Mouse (Mus musculus) limb, embryonic 11.5 days (tissue): ENCODE measurements at regions not wholly inside any gene's neighbourhood (a gene's known extent, or its start where the extent isn't known, plus 50 kb on each side); places are given as distances from the start of the nearest gene placed in this dataset.

Experiments used
- ATAC-seq: fragments of 200-750 bp; cut with Nextera tagmentation; 2 replicates; pipeline ENCODE4 v1.8.0; 2017; ENCODE audit warnings: low read depth; ENCODE audit not compliant: insufficient number of reproducible peaks, low FRiP score, low TSS enrichment
- DNase-seq: peaks from one replicate; pipeline ENCODE4 v3.0.0-alpha.2; 2015; ENCODE audit warnings: low spot score
- H3K27ac ChIP-seq: fragments of 300-500 bp; sonication (generic); replicated peaks from 2 replicates; pipeline ENCODE4 v1.5.1; 2014; ENCODE audit warnings: low read depth, mild to moderate bottlenecking, low read length
- H3K27me3 ChIP-seq: fragments of 300-500 bp; sonication (generic); 2 replicates; pipeline ENCODE4 v1.6.1; 2014; ENCODE audit warnings: mild to moderate bottlenecking, low read length, mixed read lengths; ENCODE audit not compliant: control insufficient read depth, insufficient read depth
- H3K36me3 ChIP-seq: fragments of 300-500 bp; sonication (generic); 2 replicates; pipeline ENCODE4 v1.6.1; 2014; ENCODE audit warnings: mild to moderate bottlenecking, low read length, moderate library complexity, mixed read lengths; ENCODE audit not compliant: control insufficient read depth, insufficient read depth
- H3K4me1 ChIP-seq: fragments of 300-500 bp; sonication (generic); 2 replicates; pipeline ENCODE4 v1.6.1; 2014; ENCODE audit warnings: low read length, mixed read lengths; ENCODE audit not compliant: control insufficient read depth, insufficient read depth
- H3K4me2 ChIP-seq: fragments of 300-500 bp; sonication (generic); 2 replicates; pipeline ENCODE4 v1.6.1; 2014; ENCODE audit warnings: low read depth, mild to moderate bottlenecking, moderate library complexity; ENCODE audit not compliant: severe bottlenecking
- H3K4me3 ChIP-seq: fragments of 300-500 bp; sonication (generic); 2 replicates; pipeline ENCODE4 v1.5.1; 2014; ENCODE audit warnings: low read depth, low read length
- H3K9ac ChIP-seq: fragments of 300-500 bp; sonication (generic); 2 replicates; pipeline ENCODE4 v1.6.1; 2014; ENCODE audit warnings: mild to moderate bottlenecking, low read length
- H3K9me3 ChIP-seq: fragments of 300-500 bp; sonication (generic); 2 replicates; pipeline ENCODE4 v1.6.1; 2016; ENCODE audit warnings: low read length; ENCODE audit not compliant: control insufficient read depth
- WGBS: fragments of 180-500 bp; shearing (Covaris S2); extraction: QIAGEN DNeasy Blood & Tissue Kit; methylation state at CpG from one replicate; pipeline ENCODE4 v1.1.7; 2014; 5-methylcytosine and 5-hydroxymethylcytosine counted together

DNA sequence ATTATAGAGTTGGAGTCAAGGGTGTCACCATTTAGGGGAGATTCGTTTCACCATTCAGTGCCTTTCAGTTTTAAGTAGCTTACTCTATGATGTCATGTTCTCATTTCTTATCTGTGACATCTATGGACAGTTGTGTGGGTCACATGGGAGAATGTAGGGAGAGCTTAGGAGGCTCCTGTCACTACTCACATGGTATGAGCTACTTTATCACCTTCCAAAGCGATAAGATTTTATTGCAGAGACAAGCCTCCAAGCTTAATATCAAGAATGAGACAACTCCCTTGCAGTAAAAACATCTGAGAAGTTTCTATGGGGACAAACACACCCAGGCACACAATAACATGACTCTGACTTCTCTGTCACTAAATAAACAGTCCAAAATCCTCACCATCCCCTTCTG, 270.1 kb downstream of the Klf6 start:
- no peaks in the 10 kb centered on the region for H3K4me1 ChIP-seq
- no peak overlapping the region for H3K9ac ChIP-seq
- H3K36me3 ChIP-seq, result no peaks in the 10 kb centered on the region
- H3K4me2 ChIP-seq, result no peak overlapping the region
- H3K27ac ChIP-seq, result no peak overlapping the region
- H3K27me3 ChIP-seq, result no peaks in the 10 kb centered on the region
- H3K4me3 ChIP-seq, result no peak overlapping the region
- ATAC-seq (no peak), DNase-seq (no peak)
- WGBS, result 75% methylated on average over 2 of the region's 2 CpGs
- H3K9me3 ChIP-seq, result no peaks in the 10 kb centered on the region

- DNase-seq, result no peak
- H3K9me3 ChIP-seq, result no peaks in the 10 kb centered on the region
- no peak overlapping the region for H3K4me3 ChIP-seq
- 25% methylated on average over 4 of the region's 4 CpGs for WGBS
- no peak for ATAC-seq
- H3K9ac ChIP-seq, result no peak overlapping the region
- H3K27me3 ChIP-seq, result no peaks in the 10 kb centered on the region
- H3K4me2 ChIP-seq, result no peak overlapping the region
- H3K27ac ChIP-seq, result no peak overlapping the region
- no peaks in the 10 kb centered on the region for H3K4me1 ChIP-seq
- H3K36me3 ChIP-seq, result no peaks in the 10 kb centered on the region
Measured at GRCm38 (mm10) chr13:6137170-6137569, 275.9 kb downstream of the Klf6 start.

GRCm38 (mm10) chr13:6142771-6143170, 281.5 kb downstream of the Klf6 start:
- no peak for DNase-seq
- no peaks in the 10 kb centered on the region for H3K4me1 ChIP-seq
- WGBS, result 47% methylated on average over 2 of the region's 2 CpGs
- no peaks in the 10 kb centered on the region for H3K27me3 ChIP-seq
- H3K4me3 ChIP-seq, result no peak overlapping the region
- H3K9ac ChIP-seq, result no peak overlapping the region
- no peak for ATAC-seq
- no peak overlapping the region for H3K27ac ChIP-seq
- H3K9me3 ChIP-seq, result no peaks in the 10 kb centered on the region
- H3K4me2 ChIP-seq, result no peak overlapping the region
- H3K36me3 ChIP-seq, result no peaks in the 10 kb centered on the region

- no peak overlapping the region for H3K4me3 ChIP-seq
Measured at GRCm38 (mm10) chr13:6153657-6154056, 292.4 kb downstream of the Klf6 start.

GRCm38 (mm10) chr13:6156191-6156590, 294.9 kb downstream of the Klf6 start:
- H3K9ac ChIP-seq, result no peak overlapping the region
- no peaks in the 10 kb centered on the region for H3K27me3 ChIP-seq
- no peak overlapping the region for H3K4me2 ChIP-seq
- H3K9me3 ChIP-seq, result no peaks in the 10 kb centered on the region
- DNase-seq, result no peak
- H3K4me3 ChIP-seq, result no peak overlapping the region
- H3K36me3 ChIP-seq, result no peaks in the 10 kb centered on the region
- H3K27ac ChIP-seq, result no peak overlapping the region
- WGBS, result 87% methylated on average over 4 of the region's 4 CpGs
- H3K4me1 ChIP-seq, result no peaks in the 10 kb centered on the region
- no peak for ATAC-seq

More at GRCm38 (mm10) chr13:6153657-6154056, 292.4 kb downstream of the Klf6 start:
- WGBS, result 90% methylated on average over 4 of the region's 4 CpGs
- Histone ChIP-seq H3K27me3 (no peaks in the 10 kb centered on the region), H3K27ac (no peak overlapping the region), H3K4me1 (no peaks in the 10 kb centered on the region), H3K9ac (no peak overlapping the region), H3K9me3 (no peaks in the 10 kb centered on the region), H3K4me2 (no peak overlapping the region), H3K36me3 (no peaks in the 10 kb centered on the region)
- no peak for DNase-seq
- no peak for ATAC-seq

DNA sequence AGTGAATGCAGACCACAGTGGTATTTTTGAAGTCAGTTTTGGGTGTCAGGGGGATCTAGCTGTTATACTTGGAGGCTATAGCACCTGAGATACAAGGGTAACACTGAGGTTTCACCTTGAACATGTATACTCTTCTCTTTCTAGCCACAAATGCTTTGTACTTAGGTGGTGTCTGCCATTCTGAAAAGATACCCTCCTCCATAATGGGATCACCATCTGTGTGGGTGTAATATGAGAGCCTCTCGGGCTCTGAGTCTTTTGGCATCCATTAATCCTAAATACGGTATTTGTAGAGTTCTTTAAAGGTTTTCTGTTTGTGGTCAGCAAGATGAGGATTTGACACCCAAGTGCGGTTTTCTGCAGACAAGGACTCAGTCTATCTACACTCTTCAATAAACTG, 295.7 kb downstream of the Klf6 start:
- Histone ChIP-seq H3K4me1 (no peaks in the 10 kb centered on the region), H3K4me2 (no peak overlapping the region), H3K9ac (no peak overlapping the region), H3K4me3 (no peak overlapping the region), H3K9me3 (no peaks in the 10 kb centered on the region), H3K27me3 (no peaks in the 10 kb centered on the region), H3K27ac (no peak overlapping the region), H3K36me3 (no peaks in the 10 kb centered on the region)
- DNase-seq (no peak), ATAC-seq (0 out of 2 replicates have a peak, but pooled peaks have one; percentile 35)
- WGBS, result 42% methylated on average over 3 of the region's 3 CpGs

GRCm38 (mm10) chr13:6157946-6158345, 296.7 kb downstream of the Klf6 start:
- Histone ChIP-seq H3K9ac (no peak overlapping the region), H3K4me3 (no peak overlapping the region), H3K27me3 (no peaks in the 10 kb centered on the region), H3K36me3 (no peaks in the 10 kb centered on the region), H3K4me2 (no peak overlapping the region), H3K27ac (no peak overlapping the region), H3K9me3 (no peaks in the 10 kb centered on the region), H3K4me1 (no peaks in the 10 kb centered on the region)
- ATAC-seq (peak; percentile 60; the same call in 1 of the 2 replicates), DNase-seq (no peak)
- 61% methylated on average over 4 of the region's 4 CpGs for WGBS

DNA sequence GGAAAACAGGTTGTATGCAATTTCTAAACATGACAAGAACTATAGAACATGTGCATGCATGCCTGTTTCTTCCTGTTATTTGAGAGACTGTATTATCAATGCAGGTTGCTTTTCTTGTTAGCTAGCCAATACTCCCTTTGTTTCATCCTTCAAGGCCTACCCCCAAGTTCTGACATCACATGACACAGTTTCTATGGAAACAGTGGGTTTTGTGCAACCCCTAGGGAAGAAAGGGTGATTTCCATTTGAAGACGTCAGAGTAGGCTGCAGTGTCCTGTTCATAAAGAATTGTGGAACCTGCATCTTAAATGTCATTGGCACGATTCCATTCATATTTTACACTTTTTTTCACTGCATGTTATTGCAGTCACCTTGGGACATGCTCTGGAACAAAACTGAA, 298.1 kb downstream of the Klf6 start:
- ATAC-seq, result no peak
- DNase-seq, result no peak
- WGBS, result 65% methylated on average over 2 of the region's 2 CpGs

GRCm38 (mm10) chr13:6165916-6166315, 304.6 kb downstream of the Klf6 start:
- Histone ChIP-seq H3K27me3 (no peaks in the 10 kb centered on the region), H3K9ac (no peak overlapping the region), H3K27ac (no peak overlapping the region), H3K4me1 (no peaks in the 10 kb centered on the region), H3K4me2 (no peak overlapping the region), H3K4me3 (no peak overlapping the region), H3K36me3 (no peaks in the 10 kb centered on the region), H3K9me3 (no peaks in the 10 kb centered on the region)
- ATAC-seq (no peak), DNase-seq (no peak)
- 83% methylated on average over 4 of the region's 4 CpGs for WGBS

More for the DNA sequence above, 298.1 kb downstream of the Klf6 start:
- H3K9ac ChIP-seq, result no peak overlapping the region
- no peak overlapping the region for H3K4me3 ChIP-seq
- no peaks in the 10 kb centered on the region for H3K36me3 ChIP-seq
- no peaks in the 10 kb centered on the region for H3K4me1 ChIP-seq
- H3K4me2 ChIP-seq, result no peak overlapping the region
- no peaks in the 10 kb centered on the region for H3K27me3 ChIP-seq
- H3K9me3 ChIP-seq, result no peaks in the 10 kb centered on the region
- no peak overlapping the region for H3K27ac ChIP-seq
